In the genomic region with DNA sequence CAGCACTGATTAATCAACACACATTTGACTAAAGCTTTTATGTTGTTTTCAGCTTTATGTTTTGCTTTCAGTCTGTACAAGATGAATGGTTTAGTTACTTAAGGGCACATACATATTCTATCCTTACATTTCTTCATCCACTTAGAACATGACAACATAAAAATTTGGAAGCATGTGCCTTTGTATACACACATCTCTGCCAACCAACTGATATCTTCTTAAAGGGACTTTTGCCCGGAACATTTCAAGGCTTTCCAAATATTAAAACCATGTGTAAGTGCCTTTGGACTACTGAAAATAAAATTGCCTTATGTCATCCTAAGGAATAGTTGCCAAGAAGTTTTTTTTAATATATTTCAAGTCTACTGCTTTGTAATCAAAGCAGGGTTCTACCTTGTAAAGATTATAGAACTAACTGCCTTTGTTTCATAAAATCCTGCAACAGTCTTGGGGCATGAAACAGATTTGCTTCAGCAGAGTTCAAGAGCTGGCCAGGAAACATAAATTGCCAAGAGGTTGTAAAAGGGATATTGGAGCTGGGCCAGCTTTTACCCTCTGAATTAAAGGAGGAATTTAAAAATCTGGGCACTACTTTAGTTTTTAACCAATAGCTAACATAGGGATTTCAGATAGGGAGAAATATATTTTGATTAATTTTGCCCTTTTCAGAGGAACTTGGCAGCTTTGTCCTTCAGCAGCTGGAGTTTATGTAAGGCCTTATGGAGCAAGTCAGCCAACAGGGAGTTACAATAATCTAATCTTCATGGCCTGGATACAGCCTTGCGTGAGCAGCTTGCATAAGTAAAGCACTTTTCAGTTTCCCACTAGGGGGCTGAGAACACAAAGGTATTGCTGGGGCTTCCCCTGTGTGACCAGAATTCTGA, we compare ENCODE assay signal across 8 mouse cellular contexts.
DNase-seq lines count a peak whose midpoint lies in the region; ATAC-seq lines count a peak whose summit lies in the region.

No protein-coding gene starts in this region.

- H3K27me3 ChIP-seq in embryonic facial prominence, embryonic 10.5 days (replicated peaks; ENCODE audit: low read depth, poor library complexity, severe bottlenecking), result no peaks in the 10 kb centered on the region
- no peaks in the 10 kb centered on the region for H3K27me3 ChIP-seq in hindbrain, embryonic 11.5 days (ENCODE audit: control insufficient read depth, insufficient read depth, low read length)
- no peaks in the 10 kb centered on the region for H3K27me3 ChIP-seq in limb, embryonic 13.5 days

- no peak overlapping the region for H3K27ac ChIP-seq in embryonic facial prominence, embryonic 10.5 days (replicated peaks)
- H3K27ac ChIP-seq in hindbrain, embryonic 11.5 days (ENCODE audit: low read depth, low read length), result no peak overlapping the region
- H3K27ac ChIP-seq in limb, embryonic 13.5 days, result no peak overlapping the region

- no peak overlapping the region for H3K9ac ChIP-seq in hindbrain, embryonic 11.5 days (ENCODE audit: low read depth, low read length)
- H3K9ac ChIP-seq in limb, embryonic 13.5 days, result no peak overlapping the region

- WGBS in embryonic facial prominence, embryonic 10.5 days, result 60% methylated on average over 2 of the region's 2 CpGs
- 50% methylated on average over 2 of the region's 2 CpGs for WGBS in hindbrain, embryonic 11.5 days
- WGBS in limb, embryonic 13.5 days, result 11% methylated on average over 2 of the region's 2 CpGs

- peak; percentile 85; the same call in 1 of the 2 replicates for ATAC-seq in frontal cortex, adult (ENCODE audit: low TSS enrichment)
- ATAC-seq in hindbrain, embryonic 11.5 days (ENCODE audit: low FRiP score), result peak; percentile 94
- peak; percentile 92 for ATAC-seq in limb, embryonic 13.5 days (ENCODE audit: low FRiP score, low read depth)

- H3K4me3 ChIP-seq in embryonic facial prominence, embryonic 10.5 days, result no peak overlapping the region
- H3K4me3 ChIP-seq in hindbrain, embryonic 11.5 days (ENCODE audit: low read depth, low read length), result no peak overlapping the region
- H3K4me3 ChIP-seq in limb, embryonic 13.5 days, result no peak overlapping the region

- H3K36me3 ChIP-seq in embryonic facial prominence, embryonic 10.5 days (replicated peaks), result no peaks in the 10 kb centered on the region
- H3K36me3 ChIP-seq in hindbrain, embryonic 11.5 days (ENCODE audit: control insufficient read depth, insufficient read depth, low read length), result no peaks in the 10 kb centered on the region
- H3K36me3 ChIP-seq in limb, embryonic 13.5 days, result no peaks in the 10 kb centered on the region

- H3K9me3 ChIP-seq in embryonic facial prominence, embryonic 10.5 days, result no peaks in the 10 kb centered on the region
- no peaks in the 10 kb centered on the region for H3K9me3 ChIP-seq in hindbrain, embryonic 11.5 days (ENCODE audit: control insufficient read depth, low read length)
- H3K9me3 ChIP-seq in limb, embryonic 13.5 days, result no peaks in the 10 kb centered on the region

- H3K4me1 ChIP-seq in embryonic facial prominence, embryonic 10.5 days, result no peaks in the 10 kb centered on the region
- H3K4me1 ChIP-seq in hindbrain, embryonic 11.5 days (replicated peaks; ENCODE audit: control insufficient read depth, insufficient read depth, low read length), result 0 out of 2 replicates have a peak, but pooled peaks cover 2% of the 10 kb centered on the region
- H3K4me1 ChIP-seq in limb, embryonic 13.5 days, result peaks cover 4% of the 10 kb centered on the region; the same call in 1 of the 2 replicates

- H3K4me2 ChIP-seq in hindbrain, embryonic 11.5 days (replicated peaks; ENCODE audit: low read depth, low read length), result no peak overlapping the region
- no peak overlapping the region for H3K4me2 ChIP-seq in limb, embryonic 13.5 days (replicated peaks)

- no peak for DNase-seq in frontal cortex, postnatal 25 days (ENCODE audit: low spot score in 2 of 2)
- peak; percentile 22 for DNase-seq in Muller cell, postnatal 12 days (ENCODE audit: inconsistent ontology term)
- DNase-seq in embryonic facial prominence, embryonic 10.5 days (ENCODE audit: low spot score), result peak; percentile 8
- DNase-seq in hindbrain, embryonic 11.5 days (ENCODE audit: low spot score), result peak; percentile 58
- DNase-seq in retina, postnatal 1 day, result peak; percentile 57
- no peak for DNase-seq in gastrocnemius, postnatal 25 days

Comparison
In these comparisons a context has a peak if more than half of its experiments do, and no peak if none do; other contexts are left out.
1. DNase-seq: peak in Muller cell, postnatal 12 days (single experiment), embryonic facial prominence, embryonic 10.5 days (single experiment), hindbrain, embryonic 11.5 days (single experiment) and retina, postnatal 1 day (single experiment); none in frontal cortex, postnatal 25 days (0 of 2) and gastrocnemius, postnatal 25 days (single experiment).
2. Peak in every context shown above with its lines, with median percentiles within 50 percentile points of each other: ATAC-seq.